In genomic region chr5:119315149-119315548, GRCm38 (mm10) we compare ENCODE assay signal across 17 mouse cellular contexts.
"Had no signal": no experiment of that assay in that cellular context is flagged by ENCODE, and none has a peak within 500 bp of the region (broad histone marks: within the 10 kb centered on the region; RNA-seq: fewer than 3 reads in every experiment).

No protein-coding gene starts in this region.

- H3K9ac ChIP-seq: liver, postnatal 0 days; lung, embryonic 15.5 days; neural tube, embryonic 12.5 days had no signal

- ATAC-seq: liver, postnatal 0 days; lung, postnatal 0 days; midbrain, embryonic 16.5 days had no signal

- H3K4me2 ChIP-seq: lung, embryonic 15.5 days; midbrain, embryonic 11.5 days; neural tube, embryonic 12.5 days had no signal

- DNase-seq: liver, postnatal 0 days; lung, adult 2 months; lung, postnatal 14 days; lung, postnatal 36 days; midbrain, embryonic 14.5 days; right cerebral cortex, postnatal 14 days; thymus, adult 2 months; thymus, postnatal 25 days; thymus, postnatal 4 days had no signal

- H3K36me3 ChIP-seq: lung, embryonic 15.5 days; neural tube, embryonic 12.5 days had no signal

- H3K4me1 ChIP-seq: megakaryocyte, embryonic 14.5 days had no signal

- H3K9me3 ChIP-seq: lung, embryonic 15.5 days; neural tube, embryonic 12.5 days had no signal

- H3K4me3 ChIP-seq: lung, embryonic 15.5 days; megakaryocyte, embryonic 14.5 days; myocyte; neural tube, embryonic 12.5 days had no signal

- H3K27ac ChIP-seq: lung, embryonic 15.5 days; macrophage; neural tube, embryonic 12.5 days had no signal

- H3K27me3 ChIP-seq: lung, embryonic 15.5 days; neural tube, embryonic 12.5 days had no signal
